Mouse (Mus musculus): ENCODE measurements at regions not wholly inside any gene's neighbourhood (a gene's known extent, or its start where the extent isn't known, plus 50 kb on each side); places are given as distances from the start of the nearest gene placed in this dataset.
"Not testable (repeated sequence)": the region's sequence is repeated elsewhere in the genome, so short reads cannot be mapped to it uniquely, and the experiment has no call there.

DNA sequence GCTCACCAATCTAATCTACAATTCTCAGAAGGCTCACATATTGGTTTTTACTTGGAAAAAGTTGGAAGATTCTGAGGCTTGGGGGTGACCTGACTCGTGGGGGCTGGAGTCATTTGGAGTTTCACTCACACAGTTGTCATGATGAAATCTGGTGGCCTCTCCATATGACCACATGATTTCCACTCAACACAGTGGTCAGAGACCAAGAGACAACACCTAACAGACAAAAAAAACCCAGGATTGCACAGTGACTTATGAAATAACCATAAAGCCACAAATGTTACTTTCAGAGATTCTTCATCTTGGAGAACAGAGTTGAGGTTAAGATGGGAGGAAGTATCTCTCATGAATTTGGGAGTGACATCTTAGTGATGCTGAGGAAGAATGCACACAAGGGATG is 263.4 kb upstream of the Tgfbr2 start:
- Histone ChIP-seq H3K27me3 (ENCODE audit: control insufficient read depth, insufficient read depth, low read length) (no peaks in the 10 kb centered on the region), H3K4me1 (ENCODE audit: control insufficient read depth, insufficient read depth, low read length) (no peaks in the 10 kb centered on the region), H3K27ac (ENCODE audit: low read depth, low read length) (no peak overlapping the region), H3K4me3 (ENCODE audit: low read depth, low read length) (no peak overlapping the region), H3K4me2 (ENCODE audit: low read depth) (no peak overlapping the region), H3K9ac (ENCODE audit: low read length) (no peak overlapping the region), H3K36me3 (ENCODE audit: control insufficient read depth, insufficient read depth, low read length) (no peaks in the 10 kb centered on the region), H3K9me3 (ENCODE audit: control insufficient read depth, low read length) (no peaks in the 10 kb centered on the region)
- no peak for ATAC-seq (ENCODE audit: insufficient read depth, low FRiP score, low TSS enrichment)
- DNase-seq (ENCODE audit: low spot score): no peak
- 88% methylated on average over 1 of the region's 1 CpGs for WGBS

- H3K9ac ChIP-seq (ENCODE audit: low read length): no peak overlapping the region
- no peak for ATAC-seq (ENCODE audit: insufficient read depth, low FRiP score, low TSS enrichment)
- no peaks in the 10 kb centered on the region for H3K36me3 ChIP-seq (ENCODE audit: control insufficient read depth, insufficient read depth, low read length)
- H3K27ac ChIP-seq (ENCODE audit: low read depth, low read length): no peak overlapping the region
- 64% methylated on average over 1 of the region's 1 CpGs for WGBS
- 0 out of 2 replicates have a peak, but pooled peaks cover 3% of the 10 kb centered on the region for H3K9me3 ChIP-seq (ENCODE audit: control insufficient read depth, low read length)
- no peak overlapping the region for H3K4me2 ChIP-seq (ENCODE audit: low read depth)
- no peaks in the 10 kb centered on the region for H3K4me1 ChIP-seq (ENCODE audit: control insufficient read depth, insufficient read depth, low read length)
- no peak overlapping the region for H3K4me3 ChIP-seq (ENCODE audit: low read depth, low read length)
- no peak for DNase-seq (ENCODE audit: low spot score)
- no peaks in the 10 kb centered on the region for H3K27me3 ChIP-seq (ENCODE audit: control insufficient read depth, insufficient read depth, low read length)
Observed at GRCm38 (mm10) chr9:116434414-116434813, 259.3 kb upstream of the Tgfbr2 start.

DNA sequence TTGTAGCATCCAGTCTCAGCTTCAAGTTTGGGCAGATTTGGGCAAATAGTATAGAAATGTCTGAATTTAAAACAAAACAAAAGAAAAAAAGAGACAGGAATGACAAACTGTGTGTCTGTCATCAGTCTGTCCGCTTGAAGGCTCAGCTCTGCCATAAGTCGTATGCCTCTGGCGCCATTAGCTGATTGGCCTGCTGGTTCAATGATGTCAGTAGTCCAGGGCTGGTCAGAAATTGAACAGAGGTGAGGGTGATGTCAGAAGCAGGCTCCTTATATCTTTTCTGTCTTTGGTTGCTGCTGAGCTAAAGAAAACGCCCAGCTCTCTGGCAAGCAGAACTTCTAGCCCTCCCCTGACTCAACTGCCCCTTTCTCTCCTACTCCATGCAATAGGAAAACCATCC is 253.9 kb upstream of the Tgfbr2 start:
- Histone ChIP-seq H3K4me2 (ENCODE audit: low read depth) (no peak overlapping the region), H3K27ac (ENCODE audit: low read depth, low read length) (no peak overlapping the region; the same call in 1 of the 2 replicates), H3K9ac (ENCODE audit: low read length) (no peak overlapping the region), H3K27me3 (ENCODE audit: control insufficient read depth, insufficient read depth, low read length) (no peaks in the 10 kb centered on the region), H3K4me1 (ENCODE audit: control insufficient read depth, insufficient read depth, low read length) (no peaks in the 10 kb centered on the region), H3K36me3 (ENCODE audit: control insufficient read depth, insufficient read depth, low read length) (no peaks in the 10 kb centered on the region), H3K9me3 (ENCODE audit: control insufficient read depth, low read length) (0 out of 2 replicates have a peak, but pooled peaks cover 3% of the 10 kb centered on the region), H3K4me3 (ENCODE audit: low read depth, low read length) (no peak overlapping the region)
- no peak for ATAC-seq (ENCODE audit: insufficient read depth, low FRiP score, low TSS enrichment)
- no peak for DNase-seq (ENCODE audit: low spot score)
- WGBS: 81% methylated on average over 4 of the region's 4 CpGs

DNA sequence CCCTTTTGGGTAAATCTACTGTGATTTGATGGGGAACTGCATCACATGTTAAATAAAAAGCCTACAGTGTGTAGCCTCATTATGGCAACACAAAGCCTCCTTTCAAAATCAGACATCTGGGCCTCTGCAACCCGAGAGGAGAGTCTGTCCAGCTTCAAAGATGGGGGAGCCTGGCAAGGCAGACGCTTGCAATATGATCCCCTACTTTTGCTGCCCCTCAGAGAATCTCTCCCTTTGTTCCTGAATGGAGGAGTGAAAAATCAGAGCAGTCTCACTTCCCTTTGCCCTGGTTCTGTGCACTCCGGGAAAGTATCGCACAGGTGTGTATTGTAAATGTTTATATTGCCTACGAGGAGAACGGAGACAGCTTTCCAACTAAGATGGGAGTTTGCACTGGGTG is 253.3 kb upstream of the Tgfbr2 start:
- DNase-seq (ENCODE audit: low spot score) (no peak), ATAC-seq (ENCODE audit: insufficient read depth, low FRiP score, low TSS enrichment) (no peak)
- 37% methylated on average over 6 of the region's 6 CpGs for WGBS
- no peak overlapping the region for H3K9ac ChIP-seq (ENCODE audit: low read length)
- H3K4me1 ChIP-seq (ENCODE audit: control insufficient read depth, insufficient read depth, low read length): no peaks in the 10 kb centered on the region
- 0 out of 2 replicates have a peak, but pooled peaks cover 3% of the 10 kb centered on the region for H3K9me3 ChIP-seq (ENCODE audit: control insufficient read depth, low read length)
- H3K36me3 ChIP-seq (ENCODE audit: control insufficient read depth, insufficient read depth, low read length): no peaks in the 10 kb centered on the region
- no peak overlapping the region for H3K4me3 ChIP-seq (ENCODE audit: low read depth, low read length)
- no peak overlapping the region for H3K4me2 ChIP-seq (ENCODE audit: low read depth)
- H3K27ac ChIP-seq (ENCODE audit: low read depth, low read length): 0 out of 2 replicates have a peak overlapping the region, but pooled peaks have one; percentile 4
- H3K27me3 ChIP-seq (ENCODE audit: control insufficient read depth, insufficient read depth, low read length): no peaks in the 10 kb centered on the region

DNA sequence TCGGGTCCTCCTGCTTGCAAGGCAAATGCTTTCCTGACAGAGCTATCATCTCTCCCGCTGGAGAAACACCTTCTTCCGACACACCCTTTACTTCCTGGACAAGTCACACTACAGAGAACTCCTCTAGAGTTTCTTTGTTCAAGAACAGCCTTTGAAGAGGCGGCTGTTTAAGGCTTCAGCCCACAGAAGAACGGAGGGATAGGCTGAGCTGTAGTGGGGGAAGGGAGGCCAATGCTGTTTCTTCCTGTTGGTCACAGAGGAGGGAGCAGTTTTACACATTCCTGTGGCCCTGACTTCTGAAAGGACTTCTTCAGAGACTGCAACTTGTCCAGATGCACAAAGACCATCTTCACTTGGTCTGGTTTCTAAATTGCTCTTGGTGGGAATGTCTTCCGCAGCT is 252.1 kb upstream of the Tgfbr2 start:
- ATAC-seq (ENCODE audit: insufficient read depth, low FRiP score, low TSS enrichment) (no peak), DNase-seq (ENCODE audit: low spot score) (no peak)
- Histone ChIP-seq H3K4me1 (ENCODE audit: control insufficient read depth, insufficient read depth, low read length) (no peaks in the 10 kb centered on the region), H3K27ac (ENCODE audit: low read depth, low read length) (no peak overlapping the region), H3K4me2 (ENCODE audit: low read depth) (no peak overlapping the region), H3K27me3 (ENCODE audit: control insufficient read depth, insufficient read depth, low read length) (no peaks in the 10 kb centered on the region), H3K9me3 (ENCODE audit: control insufficient read depth, low read length) (0 out of 2 replicates have a peak, but pooled peaks cover 3% of the 10 kb centered on the region), H3K4me3 (ENCODE audit: low read depth, low read length) (no peak overlapping the region), H3K9ac (ENCODE audit: low read length) (no peak overlapping the region), H3K36me3 (ENCODE audit: control insufficient read depth, insufficient read depth, low read length) (no peaks in the 10 kb centered on the region)
- 42% methylated on average over 6 of the region's 6 CpGs for WGBS

GRCm38 (mm10) chr9:116426269-116426999 is 251.3 kb upstream of the Tgfbr2 start:
- 52% methylated on average over 19 of the region's 19 CpGs for WGBS
- H3K4me1 ChIP-seq (ENCODE audit: control insufficient read depth, insufficient read depth, low read length): no peaks in the 10 kb centered on the region
- H3K36me3 ChIP-seq (ENCODE audit: control insufficient read depth, insufficient read depth, low read length): no peaks in the 10 kb centered on the region
- H3K9ac ChIP-seq (ENCODE audit: low read length): no peak overlapping the region
- ATAC-seq (ENCODE audit: insufficient read depth, low FRiP score, low TSS enrichment) (no peak), DNase-seq (ENCODE audit: low spot score) (peak; percentile 84)
- H3K27me3 ChIP-seq (ENCODE audit: control insufficient read depth, insufficient read depth, low read length): no peaks in the 10 kb centered on the region
- no peak overlapping the region for H3K27ac ChIP-seq (ENCODE audit: low read depth, low read length)
- H3K4me2 ChIP-seq (ENCODE audit: low read depth): no peak overlapping the region
- 0 out of 2 replicates have a peak, but pooled peaks cover 3% of the 10 kb centered on the region for H3K9me3 ChIP-seq (ENCODE audit: control insufficient read depth, low read length)
- H3K4me3 ChIP-seq (ENCODE audit: low read depth, low read length): no peak overlapping the region

DNA sequence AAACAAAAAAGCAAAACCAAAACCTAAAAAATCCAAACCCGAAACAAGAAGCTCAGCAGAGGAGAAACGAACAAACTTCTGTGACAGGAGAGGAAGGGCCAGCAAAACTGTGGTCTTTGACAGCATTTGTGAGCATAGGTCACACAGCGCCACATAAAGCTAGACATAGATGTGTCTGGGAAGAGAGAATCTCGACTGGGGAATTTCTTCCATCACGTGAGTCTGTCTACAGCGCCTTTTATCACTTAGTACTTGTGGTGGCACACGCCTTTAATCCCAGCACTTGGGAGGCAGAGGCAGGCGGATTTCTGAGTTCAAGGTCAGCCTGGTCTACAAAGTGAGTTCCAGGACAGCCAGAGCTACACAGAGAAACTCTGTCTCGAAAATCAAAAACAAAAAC is 250.2 kb upstream of the Tgfbr2 start:
- not testable (repeated sequence) for H3K36me3 ChIP-seq (ENCODE audit: control insufficient read depth, insufficient read depth, low read length); H3K9ac ChIP-seq (ENCODE audit: low read length); H3K9me3 ChIP-seq (ENCODE audit: control insufficient read depth, low read length); DNase-seq (ENCODE audit: low spot score); H3K27me3 ChIP-seq (ENCODE audit: control insufficient read depth, insufficient read depth, low read length); H3K4me2 ChIP-seq (ENCODE audit: low read depth); H3K4me3 ChIP-seq (ENCODE audit: low read depth, low read length); H3K27ac ChIP-seq (ENCODE audit: low read depth, low read length); ATAC-seq (ENCODE audit: insufficient read depth, low FRiP score, low TSS enrichment); H3K4me1 ChIP-seq (ENCODE audit: control insufficient read depth, insufficient read depth, low read length)
- WGBS: 88% methylated on average over 9 of the region's 9 CpGs

GRCm38 (mm10) chr9:116415021-116415420 is 239.9 kb upstream of the Tgfbr2 start:
- H3K4me1 ChIP-seq (ENCODE audit: control insufficient read depth, insufficient read depth, low read length): no peaks in the 10 kb centered on the region

GRCm38 (mm10) chr9:116411067-116411466 is 235.9 kb upstream of the Tgfbr2 start:
- Histone ChIP-seq H3K9ac (ENCODE audit: low read length) (no peak overlapping the region), H3K27ac (ENCODE audit: low read depth, low read length) (no peak overlapping the region), H3K4me3 (ENCODE audit: low read depth, low read length) (no peak overlapping the region), H3K9me3 (ENCODE audit: control insufficient read depth, low read length) (no peaks in the 10 kb centered on the region), H3K4me2 (ENCODE audit: low read depth) (no peak overlapping the region), H3K4me1 (ENCODE audit: control insufficient read depth, insufficient read depth, low read length) (no peaks in the 10 kb centered on the region), H3K27me3 (ENCODE audit: control insufficient read depth, insufficient read depth, low read length) (no peaks in the 10 kb centered on the region), H3K36me3 (ENCODE audit: control insufficient read depth, insufficient read depth, low read length) (no peaks in the 10 kb centered on the region)
- DNase-seq (ENCODE audit: low spot score) (no peak), ATAC-seq (ENCODE audit: insufficient read depth, low FRiP score, low TSS enrichment) (no peak)
- 68% methylated on average over 5 of the region's 5 CpGs for WGBS

More at GRCm38 (mm10) chr9:116415021-116415420, 239.9 kb upstream of the Tgfbr2 start:
- Histone ChIP-seq H3K27ac (ENCODE audit: low read depth, low read length) (no peak overlapping the region), H3K36me3 (ENCODE audit: control insufficient read depth, insufficient read depth, low read length) (no peaks in the 10 kb centered on the region), H3K27me3 (ENCODE audit: control insufficient read depth, insufficient read depth, low read length) (no peaks in the 10 kb centered on the region), H3K4me3 (ENCODE audit: low read depth, low read length) (no peak overlapping the region), H3K9ac (ENCODE audit: low read length) (no peak overlapping the region), H3K9me3 (ENCODE audit: control insufficient read depth, low read length) (no peaks in the 10 kb centered on the region), H3K4me2 (ENCODE audit: low read depth) (no peak overlapping the region)
- 77% methylated on average over 4 of the region's 4 CpGs for WGBS
- ATAC-seq (ENCODE audit: insufficient read depth, low FRiP score, low TSS enrichment) (no peak), DNase-seq (ENCODE audit: low spot score) (no peak)

Data from neural tube, embryonic 11.5 days (tissue).